Mouse (Mus musculus) cerebellum, adult 2 months (tissue): ENCODE data around the gene Prr5l. TPM values are rescaled to one million over a fixed set of nuclear protein-coding genes. Genes with fewer than 3 reads are reported as not detected.
A peak's percentile ranks its signal among the peaks of the same experiment; 100 is the strongest.

Experiments used
- DNase-seq, 2 experiments: peaks; one replicate each; pipeline ENCODE4 v3.0.0; 2021
- H3K27ac ChIP-seq: fragments of 200-500 bp; 2 replicates; pipeline ENCODE4 v1.5.1; 2012; ENCODE audit warnings: low read length, control low read depth, inconsistent platforms; ENCODE audit not compliant: insufficient read depth
- H3K27me3 ChIP-seq: fragments of 200-500 bp; 2 replicates; pipeline ENCODE4 v1.6.1; 2012; ENCODE audit warnings: inconsistent platforms, mild to moderate bottlenecking, low read length, moderate library complexity; ENCODE audit not compliant: control insufficient read depth, insufficient read depth
- H3K4me1 ChIP-seq: fragments of 200-500 bp; 2 replicates; pipeline ENCODE4 v1.6.1; 2011; ENCODE audit warnings: low read length; ENCODE audit not compliant: control insufficient read depth, insufficient read depth
- H3K4me3 ChIP-seq: fragments of 200-500 bp; replicated peaks from 2 replicates; pipeline ENCODE3; 2011; ENCODE audit warnings: mild to moderate bottlenecking, low read depth, low read length, control low read depth; ENCODE audit not compliant: insufficient read depth
- CTCF ChIP-seq: fragments of 200-500 bp; IDR thresholded peaks from 2 replicates; pipeline ENCODE4 v1.5.1; 2011; ENCODE audit warnings: low read depth, mild to moderate bottlenecking, control low read depth, low read length, moderate library complexity, borderline replicate concordance; ENCODE audit not compliant: insufficient read depth
- POLR2A ChIP-seq: fragments of 200-500 bp; IDR thresholded peaks from 2 replicates; pipeline ENCODE4 v1.6.1; 2011; ENCODE audit warnings: low read length, control low read depth, borderline replicate concordance; ENCODE audit not compliant: insufficient read depth
- WGBS: fragments of 180-500 bp; shearing (Covaris S2); methylation state at CpG from one replicate; pipeline ENCODE4 v1.1.7; 2018; 5-methylcytosine and 5-hydroxymethylcytosine counted together
- polyA plus RNA-seq: library from polyadenylated mRNA; depleted of rRNA; stranded (reverse); fragments of >200 nt; gene quantifications from 2 replicates; pipeline ENCODE4 v1.2.3, GENCODE M21; 2012

Prr5l gene
- polyA plus RNA-seq, 1 experiment = 37.8 TPM

- WGBS = 2% methylated on average over 55 of the region's 55 CpGs
- DNase-seq = peak; percentile 7 to 32
These were observed 86.3 kb downstream of the Prr5l start for GRCm38 (mm10) chr2:101796287-101797115.

GRCm38 (mm10) chr2:101792130-101792529 is 90.7 kb downstream of the Prr5l start:
- Histone ChIP-seq H3K4me3 (no peak overlapping the region), H3K27ac (no peak overlapping the region), H3K4me1 (no peaks in the 10 kb centered on the region), H3K27me3 (no peaks in the 10 kb centered on the region)
- WGBS = 67% methylated on average over 4 of the region's 4 CpGs
- no peak for TF ChIP-seq CTCF
- no peak for TF ChIP-seq POLR2A
- no peak for DNase-seq

More at GRCm38 (mm10) chr2:101796287-101797115, 86.3 kb downstream of the Prr5l start:
- Histone ChIP-seq H3K4me3 (no peak overlapping the region), H3K4me1 (no peaks in the 10 kb centered on the region), H3K27ac (no peak overlapping the region), H3K27me3 (no peaks in the 10 kb centered on the region; the same call in 1 of the 2 replicates)
- TF ChIP-seq POLR2A (no peak), CTCF (peak; percentile 32; the same call in 1 of the 2 replicates)

- TF ChIP-seq CTCF = no peak
- TF ChIP-seq POLR2A = no peak
- Histone ChIP-seq H3K27me3 (no peaks in the 10 kb centered on the region), H3K4me3 (no peak overlapping the region), H3K27ac (no peak overlapping the region), H3K4me1 (no peaks in the 10 kb centered on the region)
- 43% methylated on average over 5 of the region's 5 CpGs for WGBS
- no peak for DNase-seq
These were observed 99.6 kb downstream of the Prr5l start for GRCm38 (mm10) chr2:101783255-101783654.

GRCm38 (mm10) chr2:101781357-101781777 is 101.5 kb downstream of the Prr5l start:
- H3K27ac ChIP-seq = no peak overlapping the region
- no peak overlapping the region for H3K4me3 ChIP-seq
- WGBS = 47% methylated on average over 4 of the region's 4 CpGs
- TF ChIP-seq CTCF (no peak), POLR2A (no peak)
- DNase-seq = no peak
- H3K27me3 ChIP-seq = no peaks in the 10 kb centered on the region
- no peaks in the 10 kb centered on the region for H3K4me1 ChIP-seq

- DNase-seq = no peak
- WGBS = 90% methylated on average over 6 of the region's 6 CpGs
- H3K27me3 ChIP-seq = no peaks in the 10 kb centered on the region
- no peak overlapping the region for H3K27ac ChIP-seq
- no peak overlapping the region for H3K4me3 ChIP-seq
- no peak for TF ChIP-seq POLR2A
- TF ChIP-seq CTCF = no peak
- no peaks in the 10 kb centered on the region for H3K4me1 ChIP-seq
These were observed 104.7 kb downstream of the Prr5l start for GRCm38 (mm10) chr2:101778080-101778479.

- DNase-seq = no peak
- Histone ChIP-seq H3K4me3 (no peak overlapping the region), H3K4me1 (no peaks in the 10 kb centered on the region), H3K27ac (no peak overlapping the region), H3K27me3 (no peaks in the 10 kb centered on the region)
- whole genome bisulfite sequencing = 83% methylated on average over 5 of the region's 5 CpGs
- TF ChIP-seq CTCF = no peak
- no peak for TF ChIP-seq POLR2A
These were observed 119.3 kb downstream of the Prr5l start for GRCm38 (mm10) chr2:101763503-101763902.

- DNase-seq = no peak
- Histone ChIP-seq H3K27ac (no peak overlapping the region), H3K27me3 (no peaks in the 10 kb centered on the region), H3K4me3 (no peak overlapping the region), H3K4me1 (no peaks in the 10 kb centered on the region)
- WGBS = 69% methylated on average over 4 of the region's 4 CpGs
- TF ChIP-seq CTCF = no peak
These were observed 119.9 kb downstream of the Prr5l start for GRCm38 (mm10) chr2:101762955-101763386.

- no peak overlapping the region for H3K4me3 ChIP-seq
- no peak for DNase-seq
- H3K4me1 ChIP-seq = no peaks in the 10 kb centered on the region
- WGBS = 81% methylated on average over 10 of the region's 10 CpGs
- H3K27me3 ChIP-seq = no peaks in the 10 kb centered on the region
- no peak overlapping the region for H3K27ac ChIP-seq
- TF ChIP-seq CTCF = no peak
- TF ChIP-seq POLR2A = no peak
These were observed 120.4 kb downstream of the Prr5l start for GRCm38 (mm10) chr2:101762405-101762804.
